Mouse (Mus musculus) CH12.LX (cell line): ENCODE data around the gene Lbhd1. TPM values are rescaled to one million over a fixed set of nuclear protein-coding genes. Genes with fewer than 3 reads are reported as not detected.

Experiments
- DNase-seq: peaks from one replicate; pipeline ENCODE4 v3.0.0-alpha.2; 2013; ENCODE audit errors: extremely low read depth
- H3K27ac ChIP-seq: 2 replicates; pipeline ENCODE4 v1.5.1; 2012; ENCODE audit warnings: low read depth, mild to moderate bottlenecking, control low read depth, moderate library complexity; ENCODE audit not compliant: insufficient read depth
- H3K27me3 ChIP-seq: replicated peaks from 2 replicates; pipeline ENCODE3; 2012; ENCODE audit warnings: inconsistent platforms
- H3K36me3 ChIP-seq, 2 experiments: replicated peaks in 1 of 2; 2 replicates each; pipeline versions ENCODE3 to v1.6.1; 2012; ENCODE audit warnings: inconsistent platforms in 1 of 2, low read length in 1 of 2, mild to moderate bottlenecking in 1 of 2, mixed read lengths in 1 of 2, moderate library complexity in 1 of 2; ENCODE audit not compliant: control insufficient read depth in 1 of 2, insufficient read depth in 1 of 2
- H3K4me1 ChIP-seq, 2 experiments: 2 replicates each; pipeline ENCODE4 v1.6.1; 2012; ENCODE audit warnings: inconsistent platforms in 1 of 2, moderate library complexity in 1 of 2; ENCODE audit not compliant: insufficient read depth in 2 of 2, control insufficient read depth in 1 of 2
- H3K4me2 ChIP-seq: 2 replicates; pipeline ENCODE4 v1.6.1; 2012; ENCODE audit warnings: low read depth, mild to moderate bottlenecking, control low read depth; ENCODE audit not compliant: poor library complexity, insufficient read depth, severe bottlenecking
- H3K4me3 ChIP-seq, 3 experiments: fragments of 150-350 bp in 1 of 3; sonication (generic) in 1 of 3; replicated peaks in 1 of 3; 2 replicates each; pipeline versions ENCODE3 to v1.5.1; 2011 to 2012; ENCODE audit warnings: low read depth in 2 of 3, low read length in 2 of 3, mild to moderate bottlenecking in 2 of 3, moderate library complexity in 2 of 3, control low read depth in 1 of 3, improper control_type of control experiment in 1 of 3, inconsistent platforms in 1 of 3, mixed read lengths in 1 of 3; ENCODE audit not compliant: poor library complexity in 1 of 3
- H3K79me2 ChIP-seq: replicated peaks from 2 replicates; pipeline ENCODE4 v1.6.1; 2012; ENCODE audit warnings: mild to moderate bottlenecking, moderate library complexity; ENCODE audit not compliant: control insufficient read depth, poor library complexity, insufficient read depth, severe bottlenecking; ENCODE audit errors: extremely low read depth
- H3K9ac ChIP-seq: 2 replicates; pipeline ENCODE4 v1.6.1; 2012; ENCODE audit warnings: low read depth, mild to moderate bottlenecking, control low read depth, moderate library complexity; ENCODE audit not compliant: insufficient read depth
- H3K9me3 ChIP-seq: replicated peaks from 2 replicates; pipeline ENCODE3; 2012; ENCODE audit warnings: low read length, inconsistent platforms, mixed read lengths
- CHD1 ChIP-seq: IDR thresholded peaks from 2 replicates; pipeline ENCODE4 v1.6.1; 2012; ENCODE audit warnings: low read depth, low read length, improper control_type of control experiment, inconsistent platforms
- CHD2 ChIP-seq: IDR thresholded peaks from 2 replicates; pipeline ENCODE4 v1.6.1; 2011; ENCODE audit warnings: low read length, improper control_type of control experiment
- CTCF ChIP-seq, 2 experiments: IDR thresholded peaks in 1 of 2; conservative IDR thresholded peaks in 1 of 2; 2 replicates each; pipeline ENCODE4 v1.5.1; 2011 to 2012; ENCODE audit warnings: low read depth in 2 of 2, low read length in 2 of 2, improper control_type of control experiment in 1 of 2, inconsistent platforms in 1 of 2, mild to moderate bottlenecking in 1 of 2, moderate library complexity in 1 of 2
- JUN ChIP-seq: IDR thresholded peaks from 2 replicates; pipeline ENCODE4 v1.6.1; 2011; ENCODE audit warnings: low read depth, mild to moderate bottlenecking, low read length, improper control_type of control experiment, moderate library complexity; ENCODE audit not compliant: insufficient read depth
- KAT2A ChIP-seq: IDR thresholded peaks from 2 replicates; pipeline ENCODE4 v1.6.1; 2012; ENCODE audit warnings: low read length, improper control_type of control experiment, inconsistent platforms; ENCODE audit not compliant: insufficient replicate concordance
- MAFK ChIP-seq: IDR thresholded peaks from 2 replicates; pipeline ENCODE4 v1.6.1; 2011; ENCODE audit warnings: low read length, improper control_type of control experiment; ENCODE audit not compliant: insufficient replicate concordance
- MEF2A ChIP-seq: IDR thresholded peaks from 2 replicates; pipeline ENCODE4 v1.6.1; 2014; ENCODE audit warnings: low read depth, mild to moderate bottlenecking, inconsistent platforms, low read length, improper control_type of control experiment, borderline replicate concordance
- MXI1 ChIP-seq: IDR thresholded peaks from 2 replicates; pipeline ENCODE4 v1.6.1; 2011; ENCODE audit warnings: mild to moderate bottlenecking, low read depth, low read length, improper control_type of control experiment
- NELFE ChIP-seq: IDR thresholded peaks from 2 replicates; pipeline ENCODE4 v1.6.1; 2011; ENCODE audit warnings: low read depth, low read length, improper control_type of control experiment
- PAX5 ChIP-seq: IDR thresholded peaks from 2 replicates; pipeline ENCODE4 v1.6.1; 2012; ENCODE audit warnings: low read length, inconsistent platforms, mixed read lengths
- POLR2A ChIP-seq: IDR thresholded peaks from 2 replicates; pipeline ENCODE4 v1.6.1; 2011; ENCODE audit warnings: low read depth, mild to moderate bottlenecking, improper control_type of control experiment, low read length
- POLR2AphosphoS2 ChIP-seq: IDR thresholded peaks from 2 replicates; pipeline ENCODE4 v1.6.1; 2011; ENCODE audit warnings: low read depth, low read length, improper control_type of control experiment
- RAD21 ChIP-seq: IDR thresholded peaks from 2 replicates; pipeline ENCODE4 v1.6.1; 2011; ENCODE audit warnings: low read depth, mild to moderate bottlenecking, low read length, improper control_type of control experiment, moderate library complexity
- SIN3A ChIP-seq: IDR thresholded peaks from 2 replicates; pipeline ENCODE4 v1.6.1; 2012; ENCODE audit warnings: low read length, improper control_type of control experiment, inconsistent platforms
- USF2 ChIP-seq: conservative IDR thresholded peaks from 2 replicates; pipeline ENCODE4 v1.6.1; 2011; ENCODE audit warnings: low read depth, low read length, improper control_type of control experiment
- ZKSCAN1 ChIP-seq: IDR thresholded peaks from 2 replicates; pipeline ENCODE4 v1.6.1; 2012; ENCODE audit warnings: low read depth, inconsistent platforms, low read length, improper control_type of control experiment, borderline replicate concordance
- ZMIZ1 ChIP-seq: IDR thresholded peaks from 2 replicates; pipeline ENCODE4 v1.6.1; 2012; ENCODE audit warnings: low read depth, mild to moderate bottlenecking, inconsistent platforms, low read length, improper control_type of control experiment
- dilution Hi-C: fragments of 300-500 bp; cut with MboI; formaldehyde crosslinking; loops from 2 replicates; pipeline ENCODE4 v1.14.3; 2020; ENCODE audit warnings: low sequenced_read_pairs; ENCODE audit not compliant: extremely low pct_unique_long_range_greater_than_20kb, extremely low pct_ligation_motif_present
- in situ Hi-C: fragments of 300-500 bp; cut with MboI; formaldehyde crosslinking; loops from 3 replicates; pipeline ENCODE4 v1.14.3; 2019; ENCODE audit warnings: low sequenced_read_pairs, low pct_ligation_motif_present, low pct_unique_long_range_greater_than_20kb, mixed read lengths
- polyA plus RNA-seq: library from polyadenylated mRNA; unstranded; fragments of >175 nt; gene quantifications from 2 replicates; pipeline ENCODE4 v1.2.1, GENCODE M21; 2012; ENCODE audit warnings: low read depth; ENCODE audit not compliant: insufficient read length
- total RNA-seq, 2 experiments: library from RNA; depleted of rRNA; stranded (reverse); fragments of 300-350 nt in 1 of 2; fragments of >200 nt in 1 of 2; gene quantifications; 2 replicates each; pipeline ENCODE4 v1.2.3; 2012 to 2014

The Lbhd1 gene
- total and polyA plus RNA-seq, 3 experiments: 7.5 to 50.4 (median 15.6) TPM

GRCm38 (mm10) chr19:8881034-8881392, 2.5 kb upstream of the Lbhd1 start:
- no peaks in the 10 kb centered on the region for H3K79me2 ChIP-seq
- in situ Hi-C loops (no loop called here), dilution Hi-C loops (no loop called here)
- H3K4me3 ChIP-seq: peak overlapping the region; percentile 90 to 97 (median 95)
- H3K9ac ChIP-seq: peak overlapping the region; percentile 73
- H3K27me3 ChIP-seq: no peaks in the 10 kb centered on the region
- DNase-seq: no peak
- H3K9me3 ChIP-seq: no peaks in the 10 kb centered on the region
- no peak overlapping the region for H3K27ac ChIP-seq
- peaks cover 0 to 16% of the 10 kb centered on the region in 2 experiments; a peak in 3 of 4 replicates for H3K4me1 ChIP-seq
- peak overlapping the region; percentile 68 for H3K4me2 ChIP-seq
- peaks cover 6 to 28% of the 10 kb centered on the region in 2 experiments for H3K36me3 ChIP-seq
- no peak for TF ChIP-seq MXI1
- peak; percentile 5; the same call in 1 of the 2 replicates for TF ChIP-seq USF2

GRCm38 (mm10) chr19:8886916-8887584, 3.5 kb downstream of the Lbhd1 start:
- H3K36me3 ChIP-seq: peaks cover 14 to 22% of the 10 kb centered on the region in 2 experiments
- peaks cover 0 to 32% of the 10 kb centered on the region in 2 experiments; a peak in 2 of 4 replicates for H3K4me1 ChIP-seq
- no peaks in the 10 kb centered on the region for H3K27me3 ChIP-seq
- peak overlapping the region; percentile 95 for H3K9ac ChIP-seq
- in situ Hi-C loops (no loop called here), dilution Hi-C loops (no loop called here)
- H3K4me3 ChIP-seq: peak overlapping the region; percentile 6 to 77 (median 68)
- H3K4me2 ChIP-seq: peak overlapping the region; percentile 66
- no peak for DNase-seq
- no peak overlapping the region for H3K27ac ChIP-seq
- no peaks in the 10 kb centered on the region for H3K9me3 ChIP-seq
- H3K79me2 ChIP-seq: peaks cover 26% of the 10 kb centered on the region
- TF ChIP-seq MAFK (no peak), POLR2A (peak; percentile 46), RAD21 (no peak), MXI1 (0 out of 2 replicates have a peak, but pooled peaks have one; percentile 44), MEF2A (no peak), CHD1 (peak; percentile 27), CTCF (conservative IDR thresholded peaks at IDR 0.05 in 1 of 2, IDR thresholded peaks at IDR 0.05 in 1 of 2; ENCODE audit: low read depth in 2 of 2, low read length in 2 of 2) (no peak), KAT2A (0 out of 2 replicates have a peak, but pooled peaks have one; percentile 41), NELFE (0 out of 2 replicates have a peak, but pooled peaks have one; percentile 44), ZMIZ1 (peak; percentile 66; the same call in 1 of the 2 replicates), PAX5 (no peak), ZKSCAN1 (no peak), CHD2 (peak; percentile 85), JUN (no peak), SIN3A (peak; percentile 43; the same call in 1 of the 2 replicates), POLR2AphosphoS2 (peak; percentile 93)
